ENCODE assay signal across 8 mouse cellular contexts in genomic region chr17:35896781-35897643, GRCm38 (mm10). TPM values are rescaled to one million over a fixed set of nuclear protein-coding genes. Genes with fewer than 3 reads are reported as not detected.
A peak's percentile ranks its signal among the peaks of the same experiment; 100 is the strongest.
DNase-seq lines count a peak whose midpoint lies in the region; ATAC-seq and TF ChIP-seq lines count a peak whose summit lies in the region.

Gene 2310061I04Rik (minus strand): TSS chr17:35897431.

- H3K27me3 ChIP-seq in hindbrain, postnatal 0 days (ENCODE audit: insufficient read depth, low read length), result no peaks in the 10 kb centered on the region

- no peaks in the 10 kb centered on the region for H3K9me3 ChIP-seq in hindbrain, postnatal 0 days (ENCODE audit: low read length)

- H3K4me3 ChIP-seq in cortical plate, adult 2 months (ENCODE audit: insufficient read depth, low read length), result peak within 1 kb of the TSS; percentile 78
- peak within 1 kb of the TSS; percentile 79 for H3K4me3 ChIP-seq in hindbrain, postnatal 0 days (ENCODE audit: low read length)
- peak within 1 kb of the TSS; percentile 29 for H3K4me3 ChIP-seq in macrophage (ENCODE audit: inconsistent target)

- peak within 1 kb of the TSS; percentile 100 for H3K4me2 ChIP-seq in hindbrain, postnatal 0 days (ENCODE audit: low read depth, low read length)

- ATAC-seq in activated CD4-positive, CD25-positive, alpha-beta regulatory T cell, adult 4 months, result peak; percentile 55
- ATAC-seq in hindbrain, postnatal 0 days, result peak; percentile 95

- H3K36me3 ChIP-seq in hindbrain, postnatal 0 days (ENCODE audit: insufficient read depth, low read length), result peaks cover 21% of the 10 kb centered on the region
- H3K36me3 ChIP-seq in macrophage (ENCODE audit: inconsistent target), result peaks cover 14% of the 10 kb centered on the region

- peaks cover 2% of the 10 kb centered on the region; the same call in 1 of the 2 replicates for H3K4me1 ChIP-seq in cortical plate, adult 2 months (ENCODE audit: control insufficient read depth, insufficient read depth, low read length)
- peaks cover 6% of the 10 kb centered on the region; the same call in 1 of the 2 replicates for H3K4me1 ChIP-seq in hindbrain, postnatal 0 days (ENCODE audit: insufficient read depth, low read length)

- no peaks in the 10 kb centered on the region for H3K79me2 ChIP-seq in macrophage (ENCODE audit: inconsistent target)

- TF ChIP-seq POLR2A in cortical plate, adult 2 months (IDR thresholded peaks at IDR 0.05; ENCODE audit: extremely low read depth, insufficient read depth, low read length), result peak; percentile 68

- H3K27ac ChIP-seq in cortical plate, adult 2 months (ENCODE audit: insufficient read depth, low read length), result peak within 1 kb of the TSS; percentile 96
- peak within 1 kb of the TSS; percentile 89 for H3K27ac ChIP-seq in hindbrain, postnatal 0 days
- 0 out of 2 replicates have a peak within 1 kb of the TSS, but pooled peaks have one; percentile 17 for H3K27ac ChIP-seq in macrophage

- TF ChIP-seq CTCF in cortical plate, adult 2 months (IDR thresholded peaks at IDR 0.05; ENCODE audit: extremely low read depth, insufficient read depth, low read length), result no peak
- TF ChIP-seq CTCF in hindbrain, postnatal 0 days (IDR thresholded peaks at IDR 0.05; ENCODE audit: low read depth), result no peak

- peak within 1 kb of the TSS; percentile 88 for H3K9ac ChIP-seq in hindbrain, postnatal 0 days (replicated peaks; ENCODE audit: low read length)

- under 1% methylated on average over 52 of the region's 86 CpGs for WGBS in hindbrain, postnatal 0 days
- WGBS in macrophage (ENCODE audit: missing documents), result 1% methylated on average over 62 of the region's 86 CpGs

- DNase-seq in gastrocnemius, adult 8-10 months (ENCODE audit: low spot score in 2 of 2), result peak; percentile 85 to 92
- peak; percentile 97 for DNase-seq in hindbrain, postnatal 0 days (ENCODE audit: low spot score)
- DNase-seq in left cerebral cortex, adult 18-20 months (ENCODE audit: low spot score in 2 of 2), result peak; percentile 85 to 94
- peak; percentile 89 for DNase-seq in retina, postnatal 7 days (ENCODE audit: low read depth, low spot score)
- DNase-seq in urinary bladder, adult 18-20 months (ENCODE audit: low spot score in 2 of 2), result peak; percentile 76 to 83

RNA-seq across cellular contexts. Expression of gene 2310061I04Rik, which starts in this region (rescaled TPM):
- 10 to 100 TPM; 12.4 to 17.5 TPM for polyA plus RNA-seq in activated CD4-positive, CD25-positive, alpha-beta regulatory T cell, adult 4 months (2017; shearing (Covaris generic))
- polyA plus RNA-seq in cortical plate, adult 2 months (2012; rRNA removed), result 103 TPM in 2 replicates
- total RNA-seq in gastrocnemius, adult 8-10 months (2022), result 10 to 100 TPM; 52.7 to 68.7 (median 62.6) TPM
- 39.8 and 49.2 TPM in 2 replicates for total RNA-seq in hindbrain, postnatal 0 days (2014; rRNA removed)
- 69.0 and 74.3 TPM in 2 replicates for polyA plus RNA-seq in hindbrain, postnatal 0 days (2015; fragmentation: Nextera tagmentation; extraction: Ambion mirVana)
- total RNA-seq in left cerebral cortex, adult 18-20 months (2021), result 10 to 100 TPM; 56.4 to 57.5 TPM
- 10 to 100 TPM in 22 of 26 experiments, 1 to 10 TPM in 4; 6.9 to 48.6 (median 29.3) TPM for total RNA-seq in macrophage (2018; cell fraction: chromatin; rRNA removed)
- 10 to 100 TPM; 14.6 to 34.3 (median 27.0) TPM for total RNA-seq in macrophage (2018; cell fraction: cytosol; rRNA removed)
- 10 to 100 TPM; 11.5 to 67.3 (median 26.9) TPM for total RNA-seq in macrophage (2018; cell fraction: nucleus; rRNA removed)
- 26.7 to 32.7 TPM (median 27.9 TPM) in 3 replicates for polyA plus RNA-seq in macrophage (2018)

Comparison
In these comparisons a context has a peak if more than half of its experiments do, and no peak if none do; other contexts are left out.
1. Peak in every context shown above with its lines: DNase-seq, ATAC-seq, H3K4me3 ChIP-seq and H3K27ac ChIP-seq.
2. H3K27ac ChIP-seq: peak in every context shown above with its lines; median percentile 96 in cortical plate, adult 2 months; 89 in hindbrain, postnatal 0 days; 17 in macrophage.
3. H3K4me3 ChIP-seq: peak in every context shown above with its lines; median percentile 79 in hindbrain, postnatal 0 days; 78 in cortical plate, adult 2 months; 29 in macrophage.